Mouse (Mus musculus) central nervous system, embryonic 11.5 days (tissue): ENCODE data around the gene Tbx20. TPM values are rescaled to one million over a fixed set of nuclear protein-coding genes. Genes with fewer than 3 reads are reported as not detected.

Source experiments
- polyA plus RNA-seq: library from polyadenylated mRNA; depleted of rRNA; stranded (reverse); fragments of >200 nt; gene quantifications from 2 replicates; pipeline ENCODE4 v1.2.3, GENCODE M21; 2012; rRNA removed

Gene Tbx20
- 1.3 and 2.4 TPM in 2 replicates for polyA plus RNA-seq

GRCm38 (mm10) chr9:24774160-24774969 lies at the start of gene Tbx20:
Tbx20 (minus strand) TSS chr9:24774303.

GRCm38 (mm10) chr9:24695700-24696404 lies 78.3 kb downstream of the Tbx20 start, which contains the start of gene Dpy19l2:
Dpy19l2 (minus strand) TSS chr9:24696293.

Other genes starting within 250 kb of the Tbx20 start
- not detected in 2 replicates for gene Cypt4, start 149.1 kb downstream of the Tbx20 start, polyA plus RNA-seq
- gene Dpy19l2, start 78.0 kb downstream of the Tbx20 start, polyA plus RNA-seq: 0.02 and 0.12 TPM in 2 replicates